Mouse (Mus musculus): Measurements from ENCODE around the gene Aass. TPM values are rescaled to one million over a fixed set of nuclear protein-coding genes. Genes with fewer than 3 reads are reported as not detected.
"Not testable (repeated sequence)": the region's sequence is repeated elsewhere in the genome, so short reads cannot be mapped to it uniquely, and the experiment has no call there.

Gene Aass
- 2.9 and 3.4 TPM in 2 replicates for polyA plus RNA-seq (2016; fragmentation: Nextera tagmentation; extraction: Ambion mirVana)

- H3K27me3 ChIP-seq (ENCODE audit: poor library complexity, severe bottlenecking): peaks cover 21% of the 10 kb centered on the region
- H3K4me1 ChIP-seq: peaks cover 13% of the 10 kb centered on the region
- peak within 1 kb of the TSS; percentile 75 for H3K27ac ChIP-seq
- H3K36me3 ChIP-seq (replicated peaks): no peaks in the 10 kb centered on the region
- peak; percentile 46 for DNase-seq (ENCODE audit: extremely low spot score, low spot score)
- under 1% methylated on average over 20 of the region's 20 CpGs for WGBS
- H3K9me3 ChIP-seq: no peaks in the 10 kb centered on the region
- peak within 1 kb of the TSS; percentile 56 for H3K4me3 ChIP-seq
Measured at GRCm38 (mm10) chr6:23132573-23133181, at the start of gene Aass. Gene Aass (minus strand): TSS chr6:23132986.

DNA sequence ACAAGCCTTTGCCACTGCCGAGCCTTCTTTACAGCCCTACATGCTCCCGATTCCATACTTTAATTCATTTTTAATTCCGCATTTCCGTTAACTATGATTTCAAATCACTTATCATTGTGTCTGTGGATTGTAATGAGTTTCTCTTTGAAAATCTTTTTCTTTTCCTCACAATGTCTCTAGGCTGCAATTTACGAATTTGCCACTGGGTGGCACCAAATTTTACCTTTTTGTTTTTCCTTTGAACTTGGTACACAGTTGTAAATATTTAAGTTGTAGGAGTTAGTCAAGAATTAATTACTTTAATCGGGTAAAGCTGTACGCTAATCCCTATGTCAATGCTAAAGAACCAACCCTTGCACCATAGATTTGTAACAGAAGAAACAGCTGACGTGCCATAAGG is 47.3 kb upstream of the Aass start:
- no peak overlapping the region for H3K4me3 ChIP-seq
- DNase-seq (ENCODE audit: extremely low spot score, low spot score): no peak
- no peaks in the 10 kb centered on the region for H3K4me1 ChIP-seq
- H3K27ac ChIP-seq: no peak overlapping the region
- no peaks in the 10 kb centered on the region for H3K9me3 ChIP-seq
- H3K27me3 ChIP-seq (ENCODE audit: poor library complexity, severe bottlenecking): peaks cover 8% of the 10 kb centered on the region; the same call in 1 of the 2 replicates
- H3K36me3 ChIP-seq (replicated peaks): no peaks in the 10 kb centered on the region
- WGBS: 20% methylated on average over 8 of the region's 8 CpGs

GRCm38 (mm10) chr6:23163824-23164223 is 31.0 kb upstream of the Aass start:
- not testable (repeated sequence) for H3K27ac ChIP-seq; DNase-seq (ENCODE audit: extremely low spot score, low spot score); H3K4me1 ChIP-seq; H3K36me3 ChIP-seq (replicated peaks); H3K27me3 ChIP-seq (ENCODE audit: poor library complexity, severe bottlenecking); H3K9me3 ChIP-seq; H3K4me3 ChIP-seq
- 62% methylated on average over 2 of the region's 2 CpGs for WGBS

- not testable (repeated sequence) for H3K9me3 ChIP-seq; DNase-seq (ENCODE audit: extremely low spot score, low spot score); H3K27me3 ChIP-seq (ENCODE audit: poor library complexity, severe bottlenecking); H3K4me3 ChIP-seq; H3K4me1 ChIP-seq; H3K27ac ChIP-seq; H3K36me3 ChIP-seq (replicated peaks)
- 67% methylated on average over 3 of the region's 3 CpGs for WGBS
Measured at GRCm38 (mm10) chr6:23156357-23156756, 23.6 kb upstream of the Aass start.

DNA sequence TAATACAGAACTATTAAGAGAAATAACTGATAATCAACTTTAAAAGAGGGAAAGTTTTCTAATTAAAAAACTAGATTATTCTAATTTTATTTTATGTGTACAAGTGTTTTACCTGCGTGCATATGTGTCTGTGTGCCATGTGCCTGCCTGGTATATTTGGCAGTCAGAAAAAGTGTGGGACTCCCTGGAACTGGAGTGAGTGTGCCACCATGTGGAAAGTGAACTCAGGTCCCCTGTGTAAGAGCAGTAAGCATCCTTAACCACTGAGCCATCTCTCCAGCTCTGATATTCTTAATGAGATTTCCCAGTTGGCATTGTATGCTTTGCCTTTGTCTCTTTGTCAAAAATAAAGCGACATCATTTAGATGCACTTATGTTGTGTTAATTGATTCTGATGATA is 20.3 kb upstream of the Aass start:
- Histone ChIP-seq H3K4me3 (no peak overlapping the region), H3K27me3 (ENCODE audit: poor library complexity, severe bottlenecking) (no peaks in the 10 kb centered on the region), H3K4me1 (no peaks in the 10 kb centered on the region), H3K9me3 (no peaks in the 10 kb centered on the region), H3K27ac (no peak overlapping the region), H3K36me3 (replicated peaks) (no peaks in the 10 kb centered on the region)
- DNase-seq (ENCODE audit: extremely low spot score, low spot score): no peak
- 88% methylated on average over 2 of the region's 2 CpGs for WGBS

GRCm38 (mm10) chr6:23147221-23147620 is 14.4 kb upstream of the Aass start:
- WGBS: 81% methylated on average over 2 of the region's 2 CpGs
- DNase-seq (ENCODE audit: extremely low spot score, low spot score): no peak
- Histone ChIP-seq H3K27ac (no peak overlapping the region), H3K36me3 (replicated peaks) (no peaks in the 10 kb centered on the region), H3K4me1 (no peaks in the 10 kb centered on the region), H3K27me3 (ENCODE audit: poor library complexity, severe bottlenecking) (no peaks in the 10 kb centered on the region), H3K4me3 (no peak overlapping the region), H3K9me3 (no peaks in the 10 kb centered on the region)

GRCm38 (mm10) chr6:23143980-23144379 is 11.2 kb upstream of the Aass start:
- H3K9me3 ChIP-seq: no peaks in the 10 kb centered on the region
- H3K36me3 ChIP-seq (replicated peaks): no peaks in the 10 kb centered on the region
- no peak for DNase-seq (ENCODE audit: extremely low spot score, low spot score)
- no peaks in the 10 kb centered on the region for H3K4me1 ChIP-seq
- H3K4me3 ChIP-seq: no peak overlapping the region
- no peaks in the 10 kb centered on the region for H3K27me3 ChIP-seq (ENCODE audit: poor library complexity, severe bottlenecking)
- H3K27ac ChIP-seq: no peak overlapping the region

DNA sequence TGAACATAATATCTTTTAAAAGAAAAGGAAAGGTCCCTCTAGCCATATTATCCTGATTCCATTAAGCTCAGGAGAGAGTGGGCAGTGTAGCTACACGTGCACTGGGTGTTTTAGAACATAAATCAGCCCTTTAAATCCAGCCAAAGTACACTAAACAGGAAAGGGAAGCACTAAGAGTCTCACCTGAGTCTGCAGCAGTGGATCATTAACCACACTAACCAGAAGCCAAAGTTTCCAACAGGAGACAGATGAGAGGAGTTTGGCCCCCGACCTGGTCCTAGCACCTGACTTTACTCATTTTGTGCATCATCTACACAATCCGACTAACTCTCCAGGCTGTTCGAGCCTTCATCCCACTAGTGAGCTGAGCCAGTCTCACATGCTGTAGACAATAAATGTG is 1.8 kb downstream of the Aass start:
- WGBS: 78% methylated on average over 4 of the region's 4 CpGs
- Histone ChIP-seq H3K36me3 (replicated peaks) (no peaks in the 10 kb centered on the region), H3K4me1 (peaks cover 13% of the 10 kb centered on the region), H3K4me3 (no peak overlapping the region), H3K27me3 (ENCODE audit: poor library complexity, severe bottlenecking) (peaks cover 21% of the 10 kb centered on the region), H3K27ac (no peak overlapping the region), H3K9me3 (no peaks in the 10 kb centered on the region)
- DNase-seq (ENCODE audit: extremely low spot score, low spot score): no peak

DNA sequence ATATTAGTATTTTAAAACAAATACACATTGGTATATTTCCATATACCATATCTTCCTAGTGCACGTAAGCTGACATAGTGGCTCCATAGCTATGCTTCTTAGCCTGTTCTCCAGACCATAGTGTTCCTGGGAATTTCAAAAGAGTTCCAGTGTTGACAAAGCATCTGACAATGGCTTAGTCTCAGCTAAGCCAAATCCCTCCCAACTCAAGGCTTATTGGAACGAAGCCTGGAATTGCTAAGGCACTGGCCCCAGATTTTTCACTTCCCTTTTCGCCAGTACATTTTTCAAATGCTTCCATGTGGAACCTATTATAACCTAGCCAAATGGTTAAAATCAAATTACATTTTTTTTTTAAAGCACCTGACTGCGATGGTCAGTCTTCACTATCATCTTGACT is 3.6 kb downstream of the Aass start:
- H3K9me3 ChIP-seq: no peaks in the 10 kb centered on the region
- no peak overlapping the region for H3K27ac ChIP-seq
- peaks cover 13% of the 10 kb centered on the region for H3K4me1 ChIP-seq
- H3K27me3 ChIP-seq (ENCODE audit: poor library complexity, severe bottlenecking): peaks cover 21% of the 10 kb centered on the region
- no peaks in the 10 kb centered on the region for H3K36me3 ChIP-seq (replicated peaks)
- no peak overlapping the region for H3K4me3 ChIP-seq
- WGBS: 78% methylated on average over 4 of the region's 4 CpGs
- no peak for DNase-seq (ENCODE audit: extremely low spot score, low spot score)

DNA sequence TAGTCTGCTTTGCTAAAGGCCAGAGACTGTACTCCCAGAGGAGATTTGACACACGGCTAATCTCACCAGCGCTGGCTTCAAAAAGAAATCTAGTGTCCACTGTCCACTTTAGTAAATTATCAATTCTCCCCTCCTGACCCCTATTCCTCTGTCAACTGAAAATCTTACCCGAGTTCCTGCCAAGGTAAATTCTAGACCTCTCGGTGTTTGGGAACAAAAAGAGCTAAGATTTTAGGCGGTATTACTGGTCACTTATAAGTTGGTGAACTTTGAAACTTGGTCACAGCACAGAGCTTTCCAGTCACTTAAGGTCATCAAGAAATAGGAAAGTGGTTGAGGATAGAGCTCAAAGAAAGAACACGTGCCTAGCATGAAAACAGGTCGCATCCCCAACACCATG is 6.1 kb downstream of the Aass start:
- no peak overlapping the region for H3K27ac ChIP-seq
- no peak for DNase-seq (ENCODE audit: extremely low spot score, low spot score)
- no peaks in the 10 kb centered on the region for H3K4me1 ChIP-seq
- H3K27me3 ChIP-seq (ENCODE audit: poor library complexity, severe bottlenecking): peaks cover 9% of the 10 kb centered on the region
- 91% methylated on average over 7 of the region's 7 CpGs for WGBS
- no peaks in the 10 kb centered on the region for H3K9me3 ChIP-seq
- H3K36me3 ChIP-seq (replicated peaks): no peaks in the 10 kb centered on the region
- H3K4me3 ChIP-seq: no peak overlapping the region

GRCm38 (mm10) chr6:23125831-23126230 is 7.0 kb downstream of the Aass start:
- Histone ChIP-seq H3K27me3 (ENCODE audit: poor library complexity, severe bottlenecking) (peaks cover 2% of the 10 kb centered on the region; the same call in 1 of the 2 replicates), H3K9me3 (no peaks in the 10 kb centered on the region), H3K27ac (no peak overlapping the region), H3K4me3 (no peak overlapping the region), H3K36me3 (replicated peaks) (no peaks in the 10 kb centered on the region), H3K4me1 (no peaks in the 10 kb centered on the region)
- no peak for DNase-seq (ENCODE audit: extremely low spot score, low spot score)
- WGBS: 93% methylated on average over 5 of the region's 5 CpGs

DNA sequence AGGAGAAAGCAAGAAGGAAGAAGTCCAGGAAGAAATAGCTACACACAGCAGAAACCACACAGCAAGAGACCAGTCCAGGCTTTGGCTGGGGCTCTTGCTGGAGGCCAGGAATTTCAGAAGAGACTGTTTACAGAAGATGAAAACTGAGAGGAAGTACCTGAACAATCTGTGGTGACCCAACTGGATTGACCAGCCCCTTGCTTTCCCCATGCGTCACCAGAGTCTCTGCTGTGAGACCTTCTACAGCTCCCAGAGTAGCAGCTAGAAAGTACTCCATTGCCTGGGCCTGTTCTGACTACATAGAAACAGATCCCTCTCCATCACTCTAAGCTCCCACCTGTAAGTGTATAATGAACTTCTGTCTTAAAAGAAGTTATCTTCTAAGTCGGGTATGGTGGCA is 8.0 kb downstream of the Aass start:
- WGBS: 76% methylated on average over 2 of the region's 2 CpGs
- H3K27ac ChIP-seq: no peak overlapping the region
- no peaks in the 10 kb centered on the region for H3K9me3 ChIP-seq
- no peak for DNase-seq (ENCODE audit: extremely low spot score, low spot score)
- no peaks in the 10 kb centered on the region for H3K4me1 ChIP-seq
- H3K4me3 ChIP-seq: no peak overlapping the region
- no peaks in the 10 kb centered on the region for H3K36me3 ChIP-seq (replicated peaks)
- H3K27me3 ChIP-seq (ENCODE audit: poor library complexity, severe bottlenecking): no peaks in the 10 kb centered on the region

DNA sequence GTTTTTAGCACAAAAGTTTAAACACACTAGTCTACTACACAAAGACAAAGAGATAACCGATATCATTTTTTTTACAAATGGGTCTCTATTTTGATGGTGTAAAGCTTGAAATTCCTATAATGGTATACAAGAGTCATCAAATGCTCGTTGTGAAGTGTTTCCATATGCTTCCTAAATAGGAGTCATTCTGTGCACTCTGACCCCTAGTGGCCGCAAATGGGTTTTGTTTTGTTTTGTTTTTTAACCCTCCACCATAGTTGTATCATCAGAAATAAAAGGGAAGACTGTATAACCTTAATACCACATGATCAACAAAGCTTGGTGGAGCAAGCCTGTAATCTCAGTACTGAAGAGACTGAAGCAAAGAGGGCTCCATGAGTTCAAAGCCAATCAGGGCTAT is 9.9 kb downstream of the Aass start:
- Histone ChIP-seq H3K9me3 (no peaks in the 10 kb centered on the region), H3K27me3 (ENCODE audit: poor library complexity, severe bottlenecking) (no peaks in the 10 kb centered on the region), H3K4me1 (no peaks in the 10 kb centered on the region), H3K27ac (no peak overlapping the region), H3K4me3 (no peak overlapping the region), H3K36me3 (replicated peaks) (no peaks in the 10 kb centered on the region)
- WGBS: 43% methylated on average over 3 of the region's 3 CpGs
- no peak for DNase-seq (ENCODE audit: extremely low spot score, low spot score)

DNA sequence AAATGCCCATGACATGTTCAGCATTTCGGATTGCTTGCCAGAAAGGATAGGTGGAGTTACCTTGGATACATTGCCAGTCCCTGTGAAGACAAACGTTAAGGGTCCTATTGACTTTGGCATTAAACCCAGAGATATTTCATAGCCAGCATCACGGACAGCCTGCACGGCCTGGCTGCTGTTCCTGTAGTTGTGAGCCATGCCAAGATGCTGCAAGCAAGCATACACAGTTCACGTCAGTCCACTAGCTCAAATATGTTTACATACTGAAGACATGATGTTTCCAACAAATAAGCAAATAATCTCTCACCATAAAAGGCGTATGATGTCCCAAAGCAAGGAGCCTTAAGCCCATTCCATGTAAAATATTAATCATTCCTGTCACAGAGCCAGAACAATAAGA is 18.0 kb downstream of the Aass start:
- Histone ChIP-seq H3K9me3 (no peaks in the 10 kb centered on the region), H3K4me1 (no peaks in the 10 kb centered on the region), H3K27me3 (ENCODE audit: poor library complexity, severe bottlenecking) (no peaks in the 10 kb centered on the region), H3K4me3 (no peak overlapping the region), H3K36me3 (replicated peaks) (no peaks in the 10 kb centered on the region), H3K27ac (no peak overlapping the region)
- WGBS: 93% methylated on average over 6 of the region's 6 CpGs
- DNase-seq (ENCODE audit: extremely low spot score, low spot score): no peak

Data from forebrain, embryonic 10.5 days (tissue).